Mouse (Mus musculus) fibroblast of lung, adult 2 months (primary cell): ENCODE data around the gene B130006D01Rik.
A peak's percentile ranks its signal among the peaks of the same experiment; 100 is the strongest.
"Not testable (repeated sequence)": the region's sequence is repeated elsewhere in the genome, so short reads cannot be mapped to it uniquely, and the experiment has no call there.

Source experiments
- DNase-seq: peaks from one replicate; pipeline ENCODE4 v3.0.0-alpha.2; 2011; ENCODE audit warnings: low read depth

The B130006D01Rik gene

DNA sequence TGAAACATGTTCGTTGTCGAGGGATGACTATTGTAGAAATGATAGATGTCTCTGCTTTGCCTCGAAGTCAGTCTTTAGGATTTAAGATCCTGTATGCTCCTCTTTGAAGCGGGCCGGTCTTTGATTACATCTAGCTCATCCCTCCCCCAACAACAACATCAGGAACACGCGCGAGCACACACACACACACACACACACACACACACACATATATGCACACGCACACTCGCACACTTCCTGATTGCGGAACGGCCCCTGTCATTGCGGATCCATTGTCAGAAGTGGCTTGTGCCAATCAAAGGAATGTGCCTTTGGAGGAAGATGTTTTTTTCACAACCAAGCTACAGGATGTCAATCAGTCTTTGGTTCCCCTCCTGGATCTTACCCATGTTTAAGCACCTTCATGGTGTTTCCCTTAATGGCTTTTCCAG lies 9.6 kb upstream of the B130006D01Rik start:
- DNase-seq, result no peak

DNA sequence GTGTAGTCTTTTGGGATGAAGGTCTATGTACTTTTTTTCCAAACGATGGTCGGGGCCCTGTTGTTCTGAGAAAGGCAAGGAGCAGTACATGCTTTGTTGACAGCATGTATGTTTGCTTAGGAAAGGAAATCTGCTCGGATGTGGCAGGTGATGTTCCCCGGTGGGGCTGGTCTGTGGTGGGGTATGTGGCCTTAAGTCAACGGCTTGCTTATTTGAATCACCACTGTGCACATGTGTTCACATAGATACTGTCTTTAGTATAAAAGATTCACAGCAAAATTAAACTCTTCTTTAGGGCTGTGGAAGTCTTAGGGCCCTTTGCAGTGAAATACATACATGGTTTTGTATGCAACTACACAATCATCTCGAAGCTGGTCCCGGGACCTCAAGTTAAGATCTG lies 9.0 kb upstream of the B130006D01Rik start:
- DNase-seq, result no peak

DNA sequence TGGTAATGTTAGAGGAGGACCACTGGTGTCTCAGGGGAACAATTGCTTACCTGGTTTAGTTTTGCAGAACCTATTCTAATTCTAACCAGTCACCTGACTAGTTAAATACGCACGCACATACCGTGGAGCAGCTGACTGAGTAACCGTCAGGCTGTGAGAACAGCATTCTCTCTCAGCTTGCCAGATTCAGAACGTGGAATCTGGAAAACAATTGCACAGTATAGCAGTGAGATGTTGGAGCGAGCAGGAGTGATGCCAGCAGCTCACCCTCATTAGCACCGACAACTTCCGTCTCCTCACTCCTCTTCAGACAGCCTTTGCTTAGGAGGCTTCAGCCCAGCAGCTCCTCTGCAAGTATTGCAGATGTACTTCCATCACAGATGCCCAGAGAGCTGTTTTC lies 7.3 kb upstream of the B130006D01Rik start:
- no peak for DNase-seq

DNA sequence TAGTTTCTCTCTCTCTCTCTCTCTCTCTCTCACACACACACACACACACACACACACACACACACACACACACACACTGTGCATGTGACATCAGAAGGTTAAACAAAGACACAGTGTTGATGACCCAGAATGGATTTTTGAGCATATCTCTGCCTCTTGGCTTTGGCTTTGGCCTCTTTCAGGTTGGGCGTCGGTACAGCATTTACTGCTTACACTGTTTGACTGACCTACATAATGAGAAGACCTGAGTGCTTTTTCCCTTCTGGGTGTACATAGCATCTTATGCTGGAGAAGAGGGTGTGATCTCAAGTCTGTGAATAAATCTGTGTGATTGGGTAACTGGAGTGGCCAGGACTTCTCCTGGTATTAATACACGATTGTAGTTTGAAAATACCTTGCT lies 4.0 kb upstream of the B130006D01Rik start:
- DNase-seq, result no peak

DNA sequence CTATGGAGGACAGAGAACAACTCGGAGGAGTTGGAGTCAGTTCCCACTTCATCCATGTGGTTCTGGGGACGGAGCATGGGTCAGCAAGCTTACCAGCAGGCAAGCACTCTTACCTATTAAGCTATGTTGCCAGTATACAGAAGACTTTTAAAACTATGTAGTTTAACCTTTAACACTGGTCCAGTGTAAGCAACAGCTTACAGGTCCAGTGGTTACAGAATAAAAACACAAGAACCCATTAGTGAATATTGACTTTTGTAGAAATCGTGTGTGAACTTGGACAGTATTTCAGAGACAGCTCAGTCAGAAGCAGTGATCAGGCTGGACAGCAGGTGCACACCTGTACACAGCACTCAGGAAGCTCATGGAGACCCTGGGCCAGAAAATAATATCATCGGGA lies 1.1 kb downstream of the B130006D01Rik start:
- no peak for DNase-seq

DNA sequence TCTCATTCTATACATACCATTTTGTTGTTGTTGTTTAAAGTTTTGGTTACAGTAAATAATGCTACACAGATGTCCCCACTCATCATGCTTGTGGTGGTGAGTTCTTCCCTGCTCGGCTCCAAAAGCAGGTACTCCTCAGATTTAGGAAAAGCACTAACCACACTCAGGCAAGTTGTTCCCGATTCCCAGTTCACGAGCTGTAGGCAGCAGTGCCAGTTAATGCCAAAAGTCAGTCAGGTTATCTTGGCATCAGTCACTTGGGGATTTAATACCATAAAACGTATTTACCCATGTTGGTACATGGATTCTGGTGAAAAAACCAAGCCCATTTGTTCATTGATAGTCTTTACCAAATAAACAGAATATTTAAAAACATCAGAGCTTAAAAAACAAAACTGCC lies 2.8 kb downstream of the B130006D01Rik start:
- DNase-seq, result no peak

DNA sequence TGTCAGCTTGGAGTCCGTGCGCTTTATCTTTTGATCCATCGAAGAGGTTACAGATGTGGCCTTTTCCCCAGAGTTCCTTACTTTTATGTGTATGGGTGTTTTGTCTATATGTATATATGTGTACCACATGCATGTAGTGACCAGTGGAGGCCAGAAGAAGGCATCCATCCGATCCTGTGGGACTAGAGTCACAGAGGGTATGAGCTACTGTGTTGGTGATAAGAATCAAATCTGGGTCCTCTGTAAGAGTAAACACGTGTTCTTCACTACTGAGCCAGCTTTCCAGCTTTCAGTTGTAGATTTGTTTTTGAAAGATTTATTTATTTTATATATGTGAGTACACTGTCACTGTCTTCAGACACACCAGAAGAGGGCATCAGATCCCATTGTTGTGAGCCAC lies 4.6 kb downstream of the B130006D01Rik start:
- DNase-seq, result no peak

DNA sequence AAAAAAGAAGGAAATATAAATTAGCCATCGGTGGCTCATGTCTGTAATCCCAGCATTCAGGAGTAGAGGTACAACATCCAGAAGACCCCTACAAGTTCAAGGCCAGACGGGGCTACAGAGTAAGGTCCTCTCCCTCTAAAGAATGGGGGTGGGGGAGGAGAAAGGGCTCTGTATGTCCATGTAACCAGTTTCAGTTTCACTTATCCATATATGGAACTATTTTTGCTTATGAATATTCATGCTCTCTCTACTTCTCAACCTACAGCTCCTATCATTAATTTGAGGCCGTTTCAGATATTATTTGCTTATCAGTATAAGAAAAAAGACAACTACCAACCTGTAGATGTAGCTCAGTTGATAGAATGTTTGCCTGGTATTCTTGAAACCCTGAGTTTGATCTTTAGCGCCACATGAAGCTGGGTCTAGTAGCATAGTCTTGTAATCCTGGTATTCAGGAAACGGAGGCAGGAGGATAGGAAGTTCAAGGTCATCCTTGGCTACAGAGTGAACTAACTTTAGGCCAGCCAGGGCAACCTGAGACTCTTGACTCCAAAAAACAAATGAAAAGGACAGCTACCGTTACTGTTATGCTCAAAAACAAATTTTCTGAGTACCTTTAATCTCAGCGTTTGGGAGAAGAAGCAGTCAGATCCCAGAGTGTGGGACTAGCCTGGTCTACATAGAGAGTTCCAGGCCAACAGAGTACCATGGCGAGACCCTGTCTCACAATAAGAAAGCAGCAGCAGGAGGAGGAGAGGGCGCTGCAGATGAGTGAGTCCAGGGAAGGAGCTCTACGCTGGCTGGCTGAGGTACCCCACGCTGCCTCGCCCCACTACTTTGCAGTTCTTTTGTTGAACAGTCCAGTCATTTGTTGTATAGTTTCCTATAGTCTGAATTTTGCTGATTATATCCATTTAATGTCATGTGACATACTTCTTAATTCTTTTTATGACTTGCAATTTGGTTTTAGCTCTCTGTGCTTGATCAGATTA lies 5.8 kb downstream of the B130006D01Rik start:
- no peak for DNase-seq

DNA sequence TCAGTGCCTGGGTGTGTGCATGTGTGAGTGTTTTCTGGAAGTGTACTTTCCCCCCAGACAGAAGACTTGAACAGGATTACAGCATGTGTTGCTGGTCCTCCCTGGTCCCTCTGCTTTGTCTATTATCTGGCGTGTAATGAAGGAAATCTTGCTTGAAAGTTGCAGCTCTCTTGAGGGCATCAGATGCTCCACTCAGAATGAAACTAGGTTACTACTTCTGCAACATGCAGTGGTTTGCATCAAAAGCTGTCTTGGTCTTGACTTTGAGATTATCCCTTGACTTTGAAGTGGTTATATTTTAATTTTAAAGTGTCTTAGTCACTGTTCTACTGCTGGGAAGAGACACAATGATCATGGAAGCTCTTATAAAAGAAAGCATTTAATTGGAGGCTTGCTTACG lies 11.1 kb downstream of the B130006D01Rik start:
- DNase-seq, result no peak

DNA sequence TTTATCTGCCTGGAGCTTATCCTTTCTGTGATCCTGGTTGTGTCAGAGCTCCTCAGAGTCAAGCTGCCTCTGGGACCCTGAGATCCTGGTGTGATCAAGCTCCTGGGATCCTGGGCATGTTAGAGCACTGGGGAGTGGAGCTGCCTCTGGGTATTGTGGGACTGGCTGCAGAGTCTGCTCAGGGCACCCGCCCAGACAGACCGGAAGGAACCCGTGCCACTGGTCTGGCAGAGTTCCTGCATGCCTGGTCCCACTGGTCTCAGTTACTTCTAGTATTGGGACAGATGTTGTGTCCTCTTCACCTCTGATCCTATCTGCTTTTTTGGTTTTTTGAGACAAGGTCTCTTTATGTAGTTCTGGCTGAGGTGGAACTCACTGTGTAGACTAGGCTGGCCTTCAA lies 14.4 kb downstream of the B130006D01Rik start:
- no peak for DNase-seq

DNA sequence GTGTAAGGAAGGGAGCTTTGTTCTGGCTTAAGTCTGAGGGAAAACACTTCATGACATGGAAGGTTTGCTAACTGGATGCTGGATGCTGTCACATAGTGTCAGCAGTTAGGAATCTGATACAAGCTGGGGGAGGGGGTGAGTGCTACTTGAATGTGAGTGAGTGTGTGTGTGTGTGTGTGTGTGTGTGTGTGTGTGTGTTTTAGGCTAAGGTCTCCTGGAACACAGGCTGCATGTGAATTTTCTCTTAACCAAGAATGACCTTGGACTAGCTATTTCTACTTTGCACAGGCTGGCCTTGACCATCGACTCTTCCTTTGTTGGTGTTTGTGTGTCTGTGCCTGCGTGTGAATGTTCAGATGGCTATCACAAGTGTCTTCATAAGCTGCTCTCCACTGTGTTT lies 21.1 kb downstream of the B130006D01Rik start:
- no peak for DNase-seq

DNA sequence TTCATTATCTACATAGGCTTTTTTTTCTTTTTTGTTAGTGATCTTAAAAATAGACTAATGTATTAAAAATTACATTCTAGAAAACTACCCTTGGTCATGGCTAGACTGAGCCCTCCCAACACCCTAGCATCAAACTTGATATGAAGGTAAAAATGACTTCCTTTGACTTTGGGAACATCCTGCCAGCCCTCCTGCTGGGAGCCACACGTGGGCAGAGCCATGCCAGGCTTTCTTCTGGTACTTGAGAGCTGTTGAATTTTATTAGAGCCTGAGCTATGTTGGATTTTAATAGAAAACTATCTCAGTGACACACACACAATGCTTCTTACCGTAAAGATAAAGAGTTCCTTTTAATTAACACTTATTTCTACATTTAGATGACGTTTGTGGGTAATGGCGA lies 23.4 kb downstream of the B130006D01Rik start:
- no peak for DNase-seq

DNA sequence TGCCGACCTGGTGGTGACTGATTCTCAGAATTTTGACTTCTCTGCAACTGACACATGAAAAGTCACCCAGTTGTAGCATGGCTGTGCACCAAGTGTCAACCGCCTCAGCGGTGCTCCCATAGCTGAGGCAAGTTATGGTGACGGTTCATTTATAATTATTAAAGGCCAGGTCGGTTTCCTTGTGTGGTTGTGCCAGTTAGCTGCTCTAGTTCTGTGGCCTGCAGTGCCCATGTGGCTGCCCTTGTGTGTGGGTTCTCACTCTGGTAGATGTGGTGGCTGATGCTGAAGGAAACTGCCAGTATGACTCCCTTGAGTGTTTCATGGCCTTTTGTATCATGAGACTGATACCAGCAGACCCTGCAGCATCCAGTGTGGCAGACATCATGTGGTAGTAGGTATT lies 24.9 kb downstream of the B130006D01Rik start:
- no peak for DNase-seq

DNA sequence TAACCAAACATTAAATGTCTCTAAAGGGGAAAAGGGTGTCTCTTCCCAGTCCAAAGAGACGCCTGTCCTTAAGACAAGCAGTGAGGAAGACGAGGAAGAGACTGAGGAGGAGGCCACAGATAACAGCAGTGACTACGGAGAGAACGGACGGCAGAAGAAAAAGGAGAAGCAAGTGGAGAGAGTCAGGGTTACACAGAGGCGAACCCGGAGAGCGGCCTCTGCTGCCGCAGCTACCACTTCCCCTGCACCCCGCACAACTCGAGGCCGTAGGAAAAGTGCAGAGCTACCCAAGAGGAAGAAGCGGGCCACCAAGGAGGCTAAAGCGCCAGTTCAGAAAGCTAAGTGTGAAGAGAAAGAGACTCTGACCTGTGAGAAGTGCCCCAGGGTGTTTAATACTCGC lies 26.2 kb downstream of the B130006D01Rik start:
- DNase-seq, result no peak

DNA sequence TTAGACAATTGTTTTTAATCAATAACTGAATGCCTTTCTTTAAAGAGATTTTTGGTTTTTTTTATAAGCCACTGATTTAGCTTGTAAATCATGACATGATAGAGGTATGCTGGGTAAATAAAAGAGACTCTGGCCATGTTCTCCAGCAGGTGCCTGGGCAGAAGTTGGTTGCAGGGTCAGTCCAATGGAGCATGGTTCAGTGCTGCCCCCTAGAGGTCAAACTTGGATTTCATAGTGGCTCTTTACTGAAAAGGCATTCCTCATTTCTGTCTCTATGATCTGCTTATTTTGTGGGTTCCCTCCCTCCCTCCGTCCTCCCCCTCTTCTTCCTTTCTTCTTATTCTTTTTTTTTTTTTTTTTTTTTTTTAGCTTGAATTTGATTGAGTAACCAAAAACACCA lies 27.6 kb downstream of the B130006D01Rik start:
- peak; percentile 41 for DNase-seq

DNA sequence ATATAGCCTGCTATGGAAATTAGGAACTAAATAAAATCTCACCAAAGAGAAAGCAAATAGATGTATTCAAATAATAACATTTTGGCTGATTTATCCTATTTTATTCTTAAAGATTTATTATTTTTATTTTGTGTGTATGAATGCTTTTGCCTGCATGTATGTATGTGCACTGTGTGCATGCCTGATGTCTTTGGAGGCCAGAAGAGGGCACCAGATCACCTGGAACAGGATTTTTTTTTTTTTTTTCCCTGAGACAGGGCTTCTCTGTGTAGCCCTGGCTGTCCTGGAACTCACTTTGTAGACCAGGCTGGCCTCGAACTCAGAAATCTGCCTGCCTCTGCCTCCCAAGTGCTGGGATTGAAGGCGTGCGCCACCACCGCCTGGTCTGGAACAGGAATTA lies 31.8 kb downstream of the B130006D01Rik start:
- not testable (repeated sequence) for DNase-seq

DNA sequence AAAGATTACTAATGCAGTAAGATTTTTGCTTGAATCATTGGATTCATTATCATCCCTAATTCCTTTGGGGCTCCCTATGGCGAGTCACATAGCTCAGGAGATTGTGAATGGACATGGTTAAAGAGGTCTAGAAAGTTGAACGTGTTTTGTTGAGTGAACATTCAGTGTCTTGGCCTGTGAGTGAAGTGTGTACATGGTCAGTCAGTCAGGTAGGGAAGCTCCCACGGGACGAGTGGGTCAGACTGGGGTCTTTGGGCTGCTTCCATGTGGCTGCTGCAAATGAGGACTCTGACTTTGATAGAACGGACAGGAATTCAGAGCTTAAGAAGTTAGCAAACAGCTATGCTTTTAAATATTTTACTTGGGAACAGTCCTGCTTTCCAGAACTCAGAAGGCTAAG lies 37.1 kb downstream of the B130006D01Rik start:
- DNase-seq, result no peak

DNA sequence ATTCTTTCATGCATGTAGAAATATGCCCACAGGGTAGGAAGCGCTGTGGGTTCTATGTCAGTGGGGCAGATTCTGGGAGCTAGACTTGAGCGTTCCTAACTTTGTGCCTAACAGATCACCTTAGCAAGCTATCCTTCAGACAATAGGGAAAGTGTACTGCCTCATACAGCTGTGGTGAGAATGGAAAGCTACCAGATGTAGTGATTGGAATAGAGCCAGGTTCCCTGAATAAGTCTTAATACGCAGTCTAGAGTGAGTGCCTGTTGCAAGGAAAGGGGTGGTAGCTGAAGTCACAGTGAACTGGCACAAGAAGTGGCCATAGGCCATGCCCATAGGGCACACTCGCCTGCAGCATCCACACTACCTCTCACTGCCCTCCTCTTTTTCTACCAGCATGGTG lies 39.6 kb downstream of the B130006D01Rik start:
- no peak for DNase-seq

DNA sequence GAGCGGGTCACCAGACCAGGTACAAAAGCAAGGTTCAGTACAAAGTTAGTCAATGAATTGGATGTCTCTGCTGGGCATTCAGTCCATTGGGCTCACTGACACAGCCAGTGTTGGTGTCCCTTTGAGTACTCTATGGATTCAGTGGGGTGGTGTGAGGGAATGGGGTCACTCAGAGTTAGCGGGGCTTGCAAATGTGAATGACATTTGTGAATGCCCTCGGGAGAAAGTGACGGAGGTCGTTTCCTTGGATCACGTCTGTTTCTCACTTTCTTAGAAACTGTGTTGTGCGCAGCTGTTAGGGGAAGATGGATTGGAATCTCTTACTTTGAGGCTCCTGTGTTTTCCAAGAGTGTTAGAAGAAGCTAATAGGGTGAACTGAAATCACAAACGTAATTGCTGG lies 41.4 kb downstream of the B130006D01Rik start:
- DNase-seq, result no peak

DNA sequence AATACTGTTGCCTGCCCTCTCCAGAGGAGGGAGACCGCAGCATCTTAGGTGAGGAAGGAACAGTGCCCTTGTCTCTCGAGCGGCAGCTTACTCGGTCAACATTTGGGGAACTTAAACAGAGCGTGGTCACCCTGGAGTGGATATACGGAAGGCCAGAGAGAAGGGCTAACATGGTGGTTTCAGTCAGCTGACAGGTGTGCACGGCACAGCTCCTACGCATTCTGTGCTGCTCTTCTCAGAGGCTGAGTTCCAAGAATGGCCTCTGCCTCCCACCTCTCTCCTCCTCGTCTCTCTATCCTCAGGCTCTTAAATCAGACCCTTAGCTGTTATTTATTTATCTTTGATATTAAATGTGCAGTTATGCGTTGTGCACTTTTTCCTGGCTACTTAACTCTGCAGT lies 41.9 kb downstream of the B130006D01Rik start:
- no peak for DNase-seq

DNA sequence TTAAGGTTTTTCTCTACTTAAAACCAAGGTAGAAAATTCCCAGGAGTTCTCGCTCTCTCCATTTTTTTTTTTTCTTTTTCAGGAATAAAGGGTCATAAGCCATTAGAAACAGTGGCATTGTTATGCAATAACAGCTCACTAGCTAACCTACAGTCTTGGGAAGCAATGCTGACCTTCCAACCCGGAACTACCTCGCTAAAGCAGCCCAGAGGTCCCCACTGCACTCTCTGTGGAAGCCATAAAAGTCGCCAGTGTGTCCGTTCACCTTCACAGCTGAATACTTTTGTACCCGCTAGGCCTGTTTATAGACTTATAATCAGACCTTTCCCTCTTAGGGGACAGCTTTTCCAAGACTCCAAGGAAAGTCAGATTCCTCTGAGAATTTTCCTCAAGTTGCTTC lies 44.9 kb downstream of the B130006D01Rik start:
- DNase-seq, result no peak

DNA sequence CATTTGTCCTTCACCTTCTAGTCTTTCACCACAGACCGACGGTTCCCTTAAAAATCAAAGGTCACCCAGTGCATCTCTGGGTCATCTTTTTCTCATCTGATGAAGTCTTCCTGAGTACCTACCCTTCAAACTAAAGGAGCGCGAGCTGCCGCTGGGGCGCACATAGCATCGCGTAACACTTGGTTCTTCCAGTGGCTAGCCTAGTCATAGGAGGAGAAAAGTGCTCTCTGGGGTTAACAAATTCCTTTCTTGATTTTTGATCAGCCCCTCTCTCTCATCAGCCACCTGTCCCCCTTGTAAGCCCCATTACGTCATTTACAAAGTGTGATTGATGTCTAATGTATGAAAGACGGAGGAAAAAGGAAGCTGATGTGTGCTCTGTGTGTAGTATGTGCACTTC lies 45.8 kb downstream of the B130006D01Rik start:
- DNase-seq, result no peak

DNA sequence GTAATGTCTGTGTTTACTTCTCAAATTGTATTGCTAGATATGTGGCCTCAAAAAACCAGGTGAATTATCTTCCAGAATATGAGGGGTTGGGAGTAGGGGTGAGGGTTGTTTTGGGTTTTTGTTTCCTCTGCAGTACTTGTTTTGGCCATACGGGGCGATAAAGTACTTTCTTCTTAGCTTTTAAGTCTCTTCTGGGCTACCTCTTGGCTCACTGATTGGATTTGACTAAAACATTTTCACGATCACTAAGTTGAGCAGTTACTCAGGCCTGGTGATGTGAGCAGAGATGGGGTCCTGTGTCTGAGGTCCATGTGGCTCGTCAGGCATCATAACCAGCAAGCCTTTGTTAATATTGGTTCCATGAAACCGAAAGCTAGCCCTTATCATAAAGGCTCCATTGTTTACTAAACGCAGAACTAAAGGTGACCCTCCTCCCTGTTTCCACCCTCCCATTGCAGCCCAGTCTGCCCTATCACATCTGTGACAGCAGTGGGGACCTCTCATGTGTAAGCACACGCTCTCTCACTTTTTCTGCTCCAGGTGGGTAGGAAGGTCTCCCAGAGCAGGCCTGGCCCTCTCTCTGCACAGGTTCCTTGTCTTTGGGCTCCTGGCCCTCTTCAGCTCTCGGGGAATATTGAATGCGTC lies 47.5 kb downstream of the B130006D01Rik start:
- DNase-seq, result no peak
